Mouse (Mus musculus) splenic B cell, adult 2 months (primary cell): ENCODE data around the gene Ttc30a2.
"Not testable (repeated sequence)": the region's sequence is repeated elsewhere in the genome, so short reads cannot be mapped to it uniquely, and the experiment has no call there.

ENCODE experiments used
- DNase-seq: peaks from one replicate; pipeline ENCODE4 v3.0.0-alpha.2; 2011; ENCODE audit warnings: low read depth, low spot score
- H3K27me3 ChIP-seq: 2 replicates; pipeline ENCODE4 v1.6.1; 2012; ENCODE audit warnings: mild to moderate bottlenecking, low read length, moderate library complexity, mixed read lengths; ENCODE audit not compliant: control insufficient read depth, poor library complexity, insufficient read depth, severe bottlenecking
- H3K36me3 ChIP-seq: 2 replicates; pipeline ENCODE4 v1.6.1; 2012; ENCODE audit warnings: mild to moderate bottlenecking, low read length, moderate library complexity, mixed read lengths; ENCODE audit not compliant: control insufficient read depth, poor library complexity, insufficient read depth, severe bottlenecking

Ttc30a2 gene

GRCm38 (mm10) chr2:75988779-75989363 lies 10.9 kb upstream of the Ttc30a2 start:
- Histone ChIP-seq H3K27me3 (no peaks in the 10 kb centered on the region), H3K36me3 (no peaks in the 10 kb centered on the region)
- DNase-seq = no peak

GRCm38 (mm10) chr2:75988378-75988777 lies 10.4 kb upstream of the Ttc30a2 start:
- Histone ChIP-seq H3K27me3 (no peaks in the 10 kb centered on the region), H3K36me3 (no peaks in the 10 kb centered on the region)
- DNase-seq = no peak

GRCm38 (mm10) chr2:75987739-75988138 lies 9.8 kb upstream of the Ttc30a2 start:
- no peak for DNase-seq
- Histone ChIP-seq H3K27me3 (no peaks in the 10 kb centered on the region), H3K36me3 (no peaks in the 10 kb centered on the region)

GRCm38 (mm10) chr2:75985124-75985523 lies 7.2 kb upstream of the Ttc30a2 start:
- Histone ChIP-seq H3K27me3 (no peaks in the 10 kb centered on the region), H3K36me3 (no peaks in the 10 kb centered on the region)
- DNase-seq = peak; percentile 71

GRCm38 (mm10) chr2:75983847-75984246 lies 5.9 kb upstream of the Ttc30a2 start:
- Histone ChIP-seq H3K27me3 (no peaks in the 10 kb centered on the region), H3K36me3 (no peaks in the 10 kb centered on the region)

GRCm38 (mm10) chr2:75983091-75983490 lies 5.1 kb upstream of the Ttc30a2 start:
- Histone ChIP-seq H3K36me3 (no peaks in the 10 kb centered on the region), H3K27me3 (no peaks in the 10 kb centered on the region)
- DNase-seq = no peak

More at GRCm38 (mm10) chr2:75983847-75984246, 5.9 kb upstream of the Ttc30a2 start:
- DNase-seq = no peak

- H3K36me3 ChIP-seq = no peaks in the 10 kb centered on the region
- H3K27me3 ChIP-seq = no peaks in the 10 kb centered on the region
- DNase-seq = no peak
Measured at GRCm38 (mm10) chr2:75982626-75983025, 4.7 kb upstream of the Ttc30a2 start.

GRCm38 (mm10) chr2:75981440-75982081 lies 3.6 kb upstream of the Ttc30a2 start, which contains the start of gene Ttc30a1:
Gene Ttc30a1 (minus strand): TSS chr2:75981967.
- not testable (repeated sequence) for H3K27me3 ChIP-seq, H3K36me3 ChIP-seq
- DNase-seq = peak; percentile 83

- not testable (repeated sequence) for H3K27me3 ChIP-seq, H3K36me3 ChIP-seq, DNase-seq
Measured at GRCm38 (mm10) chr2:75980933-75981439, 3.0 kb upstream of the Ttc30a2 start.

- H3K36me3 ChIP-seq, H3K27me3 ChIP-seq, DNase-seq: not testable (repeated sequence)
Measured at GRCm38 (mm10) chr2:75976070-75976469, 1.9 kb downstream of the Ttc30a2 start.

- Histone ChIP-seq H3K27me3 (no peaks in the 10 kb centered on the region), H3K36me3 (no peaks in the 10 kb centered on the region)
- no peak for DNase-seq
Measured at GRCm38 (mm10) chr2:75974131-75974530, 3.8 kb downstream of the Ttc30a2 start.

- Histone ChIP-seq H3K27me3 (no peaks in the 10 kb centered on the region), H3K36me3 (no peaks in the 10 kb centered on the region)
- peak; percentile 71 for DNase-seq
Measured at GRCm38 (mm10) chr2:75964972-75965371, 13.0 kb downstream of the Ttc30a2 start.

GRCm38 (mm10) chr2:75964512-75964911 lies 13.5 kb downstream of the Ttc30a2 start:
- Histone ChIP-seq H3K36me3 (no peaks in the 10 kb centered on the region), H3K27me3 (no peaks in the 10 kb centered on the region)
- DNase-seq = peak; percentile 44

- no peaks in the 10 kb centered on the region for H3K27me3 ChIP-seq
- H3K36me3 ChIP-seq = no peaks in the 10 kb centered on the region
- no peak for DNase-seq
Measured at GRCm38 (mm10) chr2:75964051-75964450, 13.9 kb downstream of the Ttc30a2 start.

- DNase-seq = no peak
- H3K27me3 ChIP-seq = no peaks in the 10 kb centered on the region
- no peaks in the 10 kb centered on the region for H3K36me3 ChIP-seq
Measured at GRCm38 (mm10) chr2:75963211-75963840, 14.6 kb downstream of the Ttc30a2 start.
